ENCODE assay signal across 20 mouse cellular contexts in the genomic region with DNA sequence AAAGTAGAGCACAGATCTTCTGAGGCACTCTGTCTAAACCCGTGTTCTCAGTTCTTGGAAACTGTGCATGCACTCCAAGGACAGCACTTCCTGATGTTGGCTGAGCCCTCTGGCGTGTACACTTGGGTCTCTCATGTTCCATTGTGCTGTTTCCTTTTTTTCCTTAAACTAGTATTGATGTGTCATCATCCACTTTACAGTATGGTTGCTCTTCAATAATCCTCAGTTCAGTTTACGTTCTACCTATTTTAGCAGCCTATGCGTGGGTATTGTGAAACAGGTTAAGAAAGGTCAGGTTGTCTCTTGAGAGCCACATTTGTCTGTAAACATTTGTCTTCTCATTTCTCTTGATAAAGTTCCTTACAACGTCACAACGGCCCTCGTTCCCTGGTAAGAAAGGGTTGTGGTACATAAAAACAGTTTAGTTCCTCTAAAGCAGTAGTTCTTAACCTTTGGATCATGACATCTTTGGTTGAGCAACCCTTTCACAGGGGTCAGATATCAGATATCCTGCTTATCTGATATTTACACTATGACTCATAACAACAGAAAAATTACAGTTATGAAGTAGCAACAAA. TPM values are rescaled to one million over a fixed set of nuclear protein-coding genes. Genes with fewer than 3 reads are reported as not detected.
DNase-seq lines count a peak whose midpoint lies in the region; ATAC-seq and TF ChIP-seq lines count a peak whose summit lies in the region.
"Had no signal": no experiment of that assay in that cellular context is flagged by ENCODE, and none has a peak within 500 bp of the region (broad histone marks: within the 10 kb centered on the region; RNA-seq: fewer than 3 reads in every experiment).

No protein-coding gene starts in this region.

- no peak for TF ChIP-seq POLR2A in small intestine, adult 2 months (IDR thresholded peaks at IDR 0.05; ENCODE audit: low read depth, low read length)

- DNase-seq in heart, adult 11 months = peak; percentile 57
- DNase-seq in heart, adult 9 months (ENCODE audit: low spot score in 2 of 2) = no peak
- peak; percentile 12 for DNase-seq in midbrain, embryonic 11.5 days (ENCODE audit: low spot score, missing footprints)
- DNase-seq in midbrain, embryonic 14.5 days = no peak
- DNase-seq in liver, postnatal 0 days = no peak
- no peak for DNase-seq in right cerebral cortex, adult 2 months (ENCODE audit: low spot score in 2 of 2)
- DNase-seq in kidney, adult 9 months = no peak
- DNase-seq: adrenal gland, postnatal 14 days; cerebellum, adult 11 months; cerebellum, postnatal 25 days; kidney, adult 2 months; kidney, postnatal 25 days; left cerebral cortex, postnatal 4 days; lung, adult 18-20 months; right cerebral cortex, postnatal 14 days; thymus, adult 18-20 months had no signal

- no peaks in the 10 kb centered on the region for H3K4me1 ChIP-seq in midbrain, embryonic 11.5 days (ENCODE audit: control insufficient read depth, insufficient read depth, low read length)
- 0 out of 2 replicates have a peak, but pooled peaks cover 4% of the 10 kb centered on the region for H3K4me1 ChIP-seq in midbrain, embryonic 14.5 days (ENCODE audit: control insufficient read depth, insufficient read depth, low read length)
- H3K4me1 ChIP-seq in liver, postnatal 0 days (ENCODE audit: insufficient read depth) = peaks cover 48% of the 10 kb centered on the region
- peaks cover 11% of the 10 kb centered on the region for H3K4me1 ChIP-seq in small intestine, adult 2 months (ENCODE audit: control insufficient read depth, insufficient read depth, insufficient read length, low read length)
- H3K4me1 ChIP-seq: forebrain, embryonic 10.5 days; stomach, embryonic 15.5 days had no signal

- 93% methylated on average over 7 of the region's 7 CpGs for WGBS in midbrain, embryonic 11.5 days
- WGBS in midbrain, embryonic 14.5 days = 95% methylated on average over 7 of the region's 7 CpGs
- 56% methylated on average over 7 of the region's 7 CpGs for WGBS in liver, postnatal 0 days (ENCODE audit: insufficient replicate concordance)
- whole genome bisulfite sequencing in small intestine, adult 2 months = 47% methylated on average over 7 of the region's 7 CpGs

- no peaks in the 10 kb centered on the region for H3K27me3 ChIP-seq in midbrain, embryonic 11.5 days (ENCODE audit: control insufficient read depth, insufficient read depth, low read length)
- H3K27me3 ChIP-seq in midbrain, embryonic 14.5 days (ENCODE audit: control insufficient read depth, insufficient read depth, low read length) = no peaks in the 10 kb centered on the region
- H3K27me3 ChIP-seq in liver, postnatal 0 days (ENCODE audit: insufficient read depth, low read length) = no peaks in the 10 kb centered on the region
- H3K27me3 ChIP-seq in small intestine, adult 2 months (ENCODE audit: control insufficient read depth, insufficient read depth, low read length) = no peaks in the 10 kb centered on the region
- H3K27me3 ChIP-seq: stomach, embryonic 15.5 days had no signal

- no peak overlapping the region for H3K27ac ChIP-seq in midbrain, embryonic 11.5 days (ENCODE audit: low read depth, low read length)
- H3K27ac ChIP-seq in midbrain, embryonic 14.5 days (replicated peaks; ENCODE audit: low read depth, low read length) = no peak overlapping the region
- H3K27ac ChIP-seq in liver, postnatal 0 days (ENCODE audit: low read depth) = peak overlapping the region; percentile 78
- peak overlapping the region; percentile 53 for H3K27ac ChIP-seq in small intestine, adult 2 months (ENCODE audit: insufficient read depth, low read depth, low read length)
- H3K27ac ChIP-seq: forebrain, embryonic 10.5 days; stomach, embryonic 15.5 days had no signal

- no peaks in the 10 kb centered on the region for H3K9me3 ChIP-seq in midbrain, embryonic 11.5 days (ENCODE audit: control insufficient read depth, low read length)
- no peaks in the 10 kb centered on the region for H3K9me3 ChIP-seq in midbrain, embryonic 14.5 days (ENCODE audit: control insufficient read depth, low read length)
- H3K9me3 ChIP-seq in liver, postnatal 0 days (ENCODE audit: low read length) = no peaks in the 10 kb centered on the region
- H3K9me3 ChIP-seq: forebrain, embryonic 10.5 days; stomach, embryonic 15.5 days had no signal

- peaks cover 2% of the 10 kb centered on the region for H3K36me3 ChIP-seq in midbrain, embryonic 11.5 days (ENCODE audit: control insufficient read depth, insufficient read depth, low read length)
- peaks cover 29% of the 10 kb centered on the region for H3K36me3 ChIP-seq in midbrain, embryonic 14.5 days (ENCODE audit: control insufficient read depth, insufficient read depth, low read length)
- no peaks in the 10 kb centered on the region; the same call in 1 of the 2 replicates for H3K36me3 ChIP-seq in liver, postnatal 0 days (replicated peaks; ENCODE audit: insufficient read depth, low read length)
- peaks cover 2% of the 10 kb centered on the region; the same call in 1 of the 2 replicates for H3K36me3 ChIP-seq in small intestine, adult 2 months (ENCODE audit: control insufficient read depth, insufficient read depth, low read length)

- TF ChIP-seq CTCF in liver, postnatal 0 days (IDR thresholded peaks at IDR 0.05; ENCODE audit: low read depth) = no peak
- TF ChIP-seq CTCF in small intestine, adult 2 months (IDR thresholded peaks at IDR 0.05; ENCODE audit: extremely low read depth, insufficient read length, insufficient replicate concordance, low read depth, low read length) = no peak

- no peak overlapping the region for H3K4me3 ChIP-seq in midbrain, embryonic 11.5 days (ENCODE audit: low read depth, low read length)
- no peak overlapping the region for H3K4me3 ChIP-seq in midbrain, embryonic 14.5 days (replicated peaks; ENCODE audit: low read depth, low read length)
- H3K4me3 ChIP-seq in liver, postnatal 0 days (ENCODE audit: low read depth, low read length) = no peak overlapping the region
- no peak overlapping the region for H3K4me3 ChIP-seq in small intestine, adult 2 months (ENCODE audit: low read depth, low read length)
- H3K4me3 ChIP-seq: forebrain, embryonic 10.5 days; stomach, embryonic 15.5 days had no signal

- ATAC-seq in midbrain, embryonic 11.5 days (ENCODE audit: low FRiP score) = no peak
- no peak for ATAC-seq in midbrain, embryonic 14.5 days (ENCODE audit: low FRiP score, low TSS enrichment)
- peak; percentile 4; the same call in 1 of the 2 replicates for ATAC-seq in liver, postnatal 0 days
- ATAC-seq: hindbrain, embryonic 16.5 days had no signal

- no peak overlapping the region for H3K9ac ChIP-seq in midbrain, embryonic 11.5 days (ENCODE audit: low read length)
- no peak overlapping the region for H3K9ac ChIP-seq in midbrain, embryonic 14.5 days (replicated peaks; ENCODE audit: low read length)
- no peak overlapping the region for H3K9ac ChIP-seq in liver, postnatal 0 days (replicated peaks)
- H3K9ac ChIP-seq: stomach, embryonic 15.5 days had no signal

- H3K4me2 ChIP-seq in midbrain, embryonic 11.5 days = no peak overlapping the region
- H3K4me2 ChIP-seq in midbrain, embryonic 14.5 days (ENCODE audit: low read length) = no peak overlapping the region
- H3K4me2 ChIP-seq in liver, postnatal 0 days (ENCODE audit: low read depth, low read length) = no peak overlapping the region
- H3K4me2 ChIP-seq: stomach, embryonic 15.5 days had no signal

- no peak for TF ChIP-seq EP300 in liver, postnatal 0 days (IDR thresholded peaks at IDR 0.05; ENCODE audit: low read depth)

RNA-seq across cellular contexts. Expression of a gene that starts 55.9 kb away (rescaled TPM):
- polyA plus RNA-seq in midbrain, embryonic 11.5 days (2014; fragmentation: Nextera tagmentation; extraction: Ambion mirVana) = 61.1 and 71.1 TPM in 2 replicates
- polyA plus RNA-seq in midbrain, embryonic 14.5 days (2014; fragmentation: Nextera tagmentation; extraction: Ambion mirVana) = 102 and 109 TPM in 2 replicates
- polyA plus RNA-seq in liver, postnatal 0 days (2015; fragmentation: Nextera tagmentation; extraction: Ambion mirVana) = 21.1 and 22.1 TPM in 2 replicates
- polyA plus RNA-seq in small intestine, adult 2 months (2012; rRNA removed) = 5.1 and 12.5 TPM in 2 replicates

Comparison
In these comparisons a context has a peak if more than half of its experiments do, and no peak if none do; other contexts are left out.
1. DNase-seq: peak in heart, adult 11 months (single experiment) and midbrain, embryonic 11.5 days (single experiment); none in heart, adult 9 months (0 of 2), midbrain, embryonic 14.5 days (single experiment), liver, postnatal 0 days (single experiment), right cerebral cortex, adult 2 months (0 of 2) and kidney, adult 9 months (single experiment).
2. H3K27ac ChIP-seq: peak in liver, postnatal 0 days (single experiment) and small intestine, adult 2 months (single experiment); none in midbrain, embryonic 11.5 days (single experiment) and midbrain, embryonic 14.5 days (single experiment).